ENCODE assay signal across 22 mouse cellular contexts in genomic region chr5:143665561-143665960, GRCm38 (mm10). TPM values are rescaled to one million over a fixed set of nuclear protein-coding genes. Genes with fewer than 3 reads are reported as not detected.
DNase-seq lines count a peak whose midpoint lies in the region; ATAC-seq lines count a peak whose summit lies in the region.
"Had no signal": no experiment of that assay in that cellular context is flagged by ENCODE, and none has a peak within 500 bp of the region (broad histone marks: within the 10 kb centered on the region; RNA-seq: fewer than 3 reads in every experiment).

No protein-coding gene starts in this region.

- H3K4me1 ChIP-seq in heart, embryonic 14.5 days (ENCODE audit: control insufficient read depth in 2 of 2, insufficient read depth in 2 of 2, low read length in 2 of 2), result peaks cover 19 to 44% of the 10 kb centered on the region in 2 experiments
- H3K4me1 ChIP-seq in limb, embryonic 13.5 days, result peaks cover 45% of the 10 kb centered on the region
- peaks cover 33% of the 10 kb centered on the region for H3K4me1 ChIP-seq in limb, embryonic 10.5 days
- H3K4me1 ChIP-seq in limb, embryonic 15.5 days, result peaks cover 39% of the 10 kb centered on the region

- H3K4me3 ChIP-seq in heart, embryonic 14.5 days (ENCODE audit: control insufficient read depth in 1 of 2, insufficient read depth in 1 of 2, low read depth in 1 of 2, low read length in 2 of 2), result no peak overlapping the region
- no peak overlapping the region for H3K4me3 ChIP-seq in limb, embryonic 13.5 days
- H3K4me3 ChIP-seq in limb, embryonic 10.5 days, result no peak overlapping the region
- no peak overlapping the region for H3K4me3 ChIP-seq in limb, embryonic 15.5 days
- H3K4me3 ChIP-seq: embryonic facial prominence, embryonic 12.5 days; forebrain, embryonic 13.5 days; hindbrain, embryonic 12.5 days; limb, embryonic 12.5 days; neural tube, embryonic 15.5 days; stomach, embryonic 15.5 days had no signal

- no peak for DNase-seq in heart, postnatal 10 days
- DNase-seq in limb, embryonic 10.5 days (ENCODE audit: low spot score), result no peak
- DNase-seq in adipocyte (ENCODE audit: low spot score), result peak; percentile 66
- no peak for DNase-seq in left cerebral cortex, adult 9 months (ENCODE audit: low spot score in 2 of 2)
- DNase-seq: adrenal gland, adult 2 months; cerebellum, adult 11-12 months; cerebellum, postnatal 14 days; kidney, postnatal 10 days; lung, adult 2 months; lung, postnatal 14 days had no signal

- 0 out of 2 replicates have a peak overlapping the region, but pooled peaks have one; percentile 2 for H3K9ac ChIP-seq in heart, embryonic 14.5 days (ENCODE audit: low read length)
- H3K9ac ChIP-seq in limb, embryonic 13.5 days, result no peak overlapping the region
- H3K9ac ChIP-seq in limb, embryonic 15.5 days, result no peak overlapping the region
- H3K9ac ChIP-seq: embryonic facial prominence, embryonic 12.5 days; forebrain, embryonic 13.5 days; hindbrain, embryonic 12.5 days; limb, embryonic 12.5 days; neural tube, embryonic 15.5 days; stomach, embryonic 15.5 days had no signal

- 0 out of 4 replicates have a peak overlapping the region, but pooled peaks of 1 of the 2 experiments have one; percentile 2 for H3K27ac ChIP-seq in heart, embryonic 14.5 days (replicated peaks in 1 of 2; ENCODE audit: control insufficient read depth in 1 of 2, insufficient read depth in 1 of 2, low read depth in 2 of 2, low read length in 2 of 2)
- peak overlapping the region; percentile 52; the same call in 1 of the 2 replicates for H3K27ac ChIP-seq in limb, embryonic 13.5 days
- no peak overlapping the region for H3K27ac ChIP-seq in limb, embryonic 10.5 days
- H3K27ac ChIP-seq in limb, embryonic 15.5 days, result 0 out of 2 replicates have a peak overlapping the region, but pooled peaks have one; percentile 24
- H3K27ac ChIP-seq: embryonic facial prominence, embryonic 12.5 days; forebrain, embryonic 13.5 days; hindbrain, embryonic 12.5 days; limb, embryonic 12.5 days; neural tube, embryonic 15.5 days; stomach, embryonic 15.5 days had no signal

- no peak overlapping the region for H3K4me2 ChIP-seq in heart, embryonic 14.5 days (ENCODE audit: low read length)
- no peak overlapping the region for H3K4me2 ChIP-seq in limb, embryonic 13.5 days (replicated peaks)
- no peak overlapping the region for H3K4me2 ChIP-seq in limb, embryonic 15.5 days
- H3K4me2 ChIP-seq: embryonic facial prominence, embryonic 12.5 days; forebrain, embryonic 13.5 days; hindbrain, embryonic 12.5 days; limb, embryonic 12.5 days; midbrain, embryonic 11.5 days; neural tube, embryonic 15.5 days; stomach, embryonic 15.5 days had no signal

- ATAC-seq in heart, embryonic 14.5 days (ENCODE audit: insufficient number of reproducible peaks, insufficient read depth, low FRiP score, low read depth), result no peak
- no peak for ATAC-seq in limb, embryonic 13.5 days (ENCODE audit: low FRiP score, low read depth)
- ATAC-seq in limb, embryonic 15.5 days (ENCODE audit: insufficient number of reproducible peaks, low FRiP score, low TSS enrichment, low read depth), result no peak
- ATAC-seq: forebrain, embryonic 13.5 days; intestine, postnatal 0 days; Patski had no signal

- WGBS in heart, embryonic 14.5 days, result 69% methylated on average over 2 of the region's 2 CpGs
- WGBS in limb, embryonic 13.5 days, result 59% methylated on average over 2 of the region's 2 CpGs
- 94% methylated on average over 2 of the region's 2 CpGs for WGBS in limb, embryonic 10.5 days
- 53% methylated on average over 2 of the region's 2 CpGs for WGBS in limb, embryonic 15.5 days

- no peaks in the 10 kb centered on the region for H3K27me3 ChIP-seq in heart, embryonic 14.5 days (ENCODE audit: control insufficient read depth, insufficient read depth, low read length)
- no peaks in the 10 kb centered on the region for H3K27me3 ChIP-seq in limb, embryonic 13.5 days
- no peaks in the 10 kb centered on the region for H3K27me3 ChIP-seq in limb, embryonic 10.5 days (ENCODE audit: low read depth, poor library complexity, severe bottlenecking)
- no peaks in the 10 kb centered on the region for H3K27me3 ChIP-seq in limb, embryonic 15.5 days
- H3K27me3 ChIP-seq: embryonic facial prominence, embryonic 12.5 days; forebrain, embryonic 13.5 days; hindbrain, embryonic 12.5 days; limb, embryonic 12.5 days; neural tube, embryonic 15.5 days; Patski; stomach, embryonic 15.5 days had no signal

- H3K36me3 ChIP-seq in heart, embryonic 14.5 days (ENCODE audit: control insufficient read depth, insufficient read depth, low read length), result no peaks in the 10 kb centered on the region
- no peaks in the 10 kb centered on the region for H3K36me3 ChIP-seq in limb, embryonic 13.5 days
- H3K36me3 ChIP-seq in limb, embryonic 10.5 days, result no peaks in the 10 kb centered on the region
- no peaks in the 10 kb centered on the region for H3K36me3 ChIP-seq in limb, embryonic 15.5 days
- H3K36me3 ChIP-seq: embryonic facial prominence, embryonic 12.5 days; hindbrain, embryonic 12.5 days; limb, embryonic 12.5 days; neural tube, embryonic 15.5 days; stomach, embryonic 15.5 days had no signal

- no peaks in the 10 kb centered on the region for H3K9me3 ChIP-seq in heart, embryonic 14.5 days (ENCODE audit: control insufficient read depth, low read length)
- H3K9me3 ChIP-seq in limb, embryonic 13.5 days, result no peaks in the 10 kb centered on the region
- H3K9me3 ChIP-seq in limb, embryonic 10.5 days (replicated peaks), result no peaks in the 10 kb centered on the region
- no peaks in the 10 kb centered on the region for H3K9me3 ChIP-seq in limb, embryonic 15.5 days
- H3K9me3 ChIP-seq: embryonic facial prominence, embryonic 12.5 days; forebrain, embryonic 13.5 days; hindbrain, embryonic 12.5 days; limb, embryonic 12.5 days; neural tube, embryonic 15.5 days; stomach, embryonic 15.5 days had no signal

- intact Hi-C loops in heart, postnatal 10 days (cut with DNase I), result loop anchor here (5.0 kb wide), 1 partner anchor 98 kb away; no protein-coding TSS in a partner anchor

RNA-seq across cellular contexts. Expression of gene Cyth3, which starts 43.3 kb away (rescaled TPM):
- 49.2 and 56.2 TPM in 2 replicates for polyA plus RNA-seq in heart, embryonic 14.5 days (2014; fragmentation: Nextera tagmentation; extraction: Ambion mirVana)
- 100 to 1,000 TPM in 1 of 2 experiments, 10 to 100 TPM in 1; 87.2 to 125 TPM for total RNA-seq in heart, postnatal 10 days (2021)
- polyA plus RNA-seq in limb, embryonic 13.5 days (2015; fragmentation: Nextera tagmentation; extraction: Ambion mirVana), result 60.7 and 61.3 TPM in 2 replicates
- polyA plus RNA-seq in limb, embryonic 10.5 days (2016; fragmentation: Nextera tagmentation; extraction: Ambion mirVana), result 47.5 and 59.2 TPM in 2 replicates
- polyA plus RNA-seq in limb, embryonic 15.5 days (2015; fragmentation: Nextera tagmentation; extraction: Ambion mirVana), result 78.0 and 78.5 TPM in 2 replicates
